Mouse (Mus musculus): Measurements from ENCODE around the gene Olfr890. TPM values are rescaled to one million over a fixed set of nuclear protein-coding genes. Genes with fewer than 3 reads are reported as not detected.
"Not testable (repeated sequence)": the region's sequence is repeated elsewhere in the genome, so short reads cannot be mapped to it uniquely, and the experiment has no call there.

Olfr890 gene
- not detected in 2 replicates for polyA plus RNA-seq (2012; rRNA removed)

GRCm38 (mm10) chr9:38142217-38142616 lies at the start of gene Olfr890:
Gene Olfr890, plus strand, starts transcription at chr9:38142517.
- TF ChIP-seq POLR2A (IDR thresholded peaks at IDR 0.05; ENCODE audit: extremely low read depth, insufficient read depth, low read length) = no peak
- TF ChIP-seq CTCF (IDR thresholded peaks at IDR 0.05; ENCODE audit: extremely low read depth, insufficient read depth, low read length) = no peak
- Histone ChIP-seq H3K27ac (ENCODE audit: insufficient read depth, low read length) (no peak within 1 kb of the TSS), H3K4me3 (ENCODE audit: insufficient read depth, low read length) (no peak within 1 kb of the TSS)

GRCm38 (mm10) chr9:38107828-38108227 lies 34.5 kb upstream of the Olfr890 start, which contains the start of gene Olfr888:
Gene Olfr888, plus strand, starts transcription at chr9:38108128.
- TF ChIP-seq POLR2A (IDR thresholded peaks at IDR 0.05; ENCODE audit: extremely low read depth, insufficient read depth, low read length) = no peak
- no peak for TF ChIP-seq CTCF (IDR thresholded peaks at IDR 0.05; ENCODE audit: extremely low read depth, insufficient read depth, low read length)
- Histone ChIP-seq H3K4me3 (ENCODE audit: insufficient read depth, low read length) (no peak within 1 kb of the TSS), H3K4me1 (ENCODE audit: control insufficient read depth, insufficient read depth, low read length) (no peaks in the 10 kb centered on the region), H3K27ac (ENCODE audit: insufficient read depth, low read length) (no peak within 1 kb of the TSS)

More at GRCm38 (mm10) chr9:38142217-38142616, at the start of gene Olfr890:
- H3K4me1 ChIP-seq (ENCODE audit: control insufficient read depth, insufficient read depth, low read length) = no peaks in the 10 kb centered on the region

DNA sequence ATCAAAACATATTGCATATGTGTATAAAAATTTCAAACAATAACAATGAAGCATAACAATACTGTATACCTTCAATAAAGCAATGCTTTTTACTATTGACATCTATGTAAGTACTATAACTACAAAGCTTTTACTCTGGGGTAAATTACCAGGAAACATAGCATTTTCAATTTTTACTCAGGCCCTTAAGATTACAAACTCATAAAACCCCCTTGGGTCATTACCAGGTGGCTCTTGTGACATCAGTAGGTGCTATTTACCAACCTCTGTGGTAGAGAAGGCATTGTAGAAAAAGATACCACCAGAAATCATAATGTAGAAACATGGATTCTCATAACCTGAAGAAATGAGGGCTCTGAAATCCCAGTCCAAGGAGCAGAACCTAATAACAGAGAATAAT lies 27.4 kb upstream of the Olfr890 start, which contains the start of gene Olfr889:
Gene Olfr889, plus strand, starts transcription at position 301 of the 400 bp plus-strand sequence.
- H3K4me3 ChIP-seq (ENCODE audit: insufficient read depth, low read length) = no peak within 1 kb of the TSS
- no peak for TF ChIP-seq POLR2A (IDR thresholded peaks at IDR 0.05; ENCODE audit: extremely low read depth, insufficient read depth, low read length)
- no peak for TF ChIP-seq CTCF (IDR thresholded peaks at IDR 0.05; ENCODE audit: extremely low read depth, insufficient read depth, low read length)
- no peaks in the 10 kb centered on the region for H3K4me1 ChIP-seq (ENCODE audit: control insufficient read depth, insufficient read depth, low read length)
- no peak within 1 kb of the TSS for H3K27ac ChIP-seq (ENCODE audit: insufficient read depth, low read length)

DNA sequence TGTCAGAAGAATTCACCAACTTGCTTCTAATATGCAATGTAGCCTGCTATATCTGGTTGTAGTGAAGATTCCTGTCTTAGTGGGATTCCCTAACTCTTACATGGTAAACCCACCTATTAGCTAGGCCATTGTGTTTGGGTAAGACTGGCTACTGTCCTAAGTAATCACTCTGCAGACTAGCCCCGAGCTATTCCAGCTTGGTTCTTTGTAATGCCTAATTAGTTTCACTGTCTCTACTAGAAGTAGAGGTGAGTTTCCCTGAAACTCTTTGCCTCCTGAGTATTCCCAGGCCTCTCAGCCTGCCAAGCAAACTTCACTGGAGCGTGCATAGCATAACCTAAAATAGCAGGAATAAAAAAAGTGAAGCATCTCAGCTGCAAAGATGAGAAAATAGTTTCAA lies 26.0 kb downstream of the Olfr890 start:
- H3K4me3 ChIP-seq (ENCODE audit: insufficient read depth, low read length); H3K27ac ChIP-seq (ENCODE audit: insufficient read depth, low read length); H3K4me1 ChIP-seq (ENCODE audit: control insufficient read depth, insufficient read depth, low read length): not testable (repeated sequence)

- TF ChIP-seq CTCF (IDR thresholded peaks at IDR 0.05; ENCODE audit: extremely low read depth, insufficient read depth, low read length) = no peak
- no peak for TF ChIP-seq POLR2A (IDR thresholded peaks at IDR 0.05; ENCODE audit: extremely low read depth, insufficient read depth, low read length)
- no peaks in the 10 kb centered on the region for H3K4me1 ChIP-seq (ENCODE audit: control insufficient read depth, insufficient read depth, low read length)
- no peak within 1 kb of the TSS for H3K4me3 ChIP-seq (ENCODE audit: insufficient read depth, low read length)
- no peak within 1 kb of the TSS for H3K27ac ChIP-seq (ENCODE audit: insufficient read depth, low read length)
Measured at GRCm38 (mm10) chr9:38180721-38181120, 38.4 kb downstream of the Olfr890 start, which contains the start of gene Olfr891. Gene Olfr891, minus strand, starts transcription at chr9:38180821.

Other genes with a start within 250 kb of the Olfr890 start
- 0.02 TPM in 1 of 2 replicates, not detected in the other for gene Olfr145, start 245.8 kb upstream of the Olfr890 start, polyA plus RNA-seq (2012; rRNA removed)
- 0.23 and 0.26 TPM in 2 replicates for gene Olfr878, start 224.7 kb upstream of the Olfr890 start, polyA plus RNA-seq (2012; rRNA removed)
- 0.08 TPM in 1 of 2 replicates, not detected in the other for gene Olfr881, start 150.7 kb upstream of the Olfr890 start, polyA plus RNA-seq (2012; rRNA removed)
- not detected in 2 replicates for gene Olfr883, start 116.7 kb upstream of the Olfr890 start, polyA plus RNA-seq (2012; rRNA removed)
- gene Olfr884, start 96.0 kb upstream of the Olfr890 start, polyA plus RNA-seq (2012; rRNA removed) = not detected in 2 replicates
- gene Olfr885, start 81.2 kb upstream of the Olfr890 start, polyA plus RNA-seq (2012; rRNA removed) = not detected in 2 replicates
- gene Olfr887, start 58.4 kb upstream of the Olfr890 start, polyA plus RNA-seq (2012; rRNA removed) = not detected in 2 replicates
- gene Olfr888, start 34.4 kb upstream of the Olfr890 start, polyA plus RNA-seq (2012; rRNA removed) = not detected in 2 replicates
- gene Olfr889, start 27.3 kb upstream of the Olfr890 start, polyA plus RNA-seq (2012; rRNA removed) = not detected in 2 replicates
- not detected in 2 replicates for gene Olfr891, start 38.3 kb downstream of the Olfr890 start, polyA plus RNA-seq (2012; rRNA removed)
- gene Olfr893, start 65.8 kb downstream of the Olfr890 start, polyA plus RNA-seq (2012; rRNA removed) = not detected in 2 replicates
- not detected in 2 replicates for gene Olfr894, start 75.5 kb downstream of the Olfr890 start, polyA plus RNA-seq (2012; rRNA removed)
- gene Olfr143, start 110.3 kb downstream of the Olfr890 start, polyA plus RNA-seq (2012; rRNA removed) = not detected in 2 replicates
- gene Olfr895, start 125.3 kb downstream of the Olfr890 start, polyA plus RNA-seq (2012; rRNA removed) = not detected in 2 replicates
- gene Olfr896-ps1, start 148.6 kb downstream of the Olfr890 start, polyA plus RNA-seq (2012; rRNA removed) = not detected in 2 replicates
- not detected in 2 replicates for gene Olfr25, start 186.5 kb downstream of the Olfr890 start, polyA plus RNA-seq (2012; rRNA removed)
- gene Olfr898, start 205.9 kb downstream of the Olfr890 start, polyA plus RNA-seq (2012; rRNA removed) = not detected in 2 replicates
- not detected in 2 replicates for gene Olfr250, start 224.4 kb downstream of the Olfr890 start, polyA plus RNA-seq (2012; rRNA removed)
- not detected in 2 replicates for gene Olfr251, start 234.6 kb downstream of the Olfr890 start, polyA plus RNA-seq (2012; rRNA removed)